Mouse (Mus musculus) heart, embryonic 15.5 days (tissue): ENCODE measurements around the gene Socs5. TPM values are rescaled to one million over a fixed set of nuclear protein-coding genes. Genes with fewer than 3 reads are reported as not detected.

ENCODE experiments used
- ATAC-seq: fragments of 200-750 bp; cut with Nextera tagmentation; replicated peaks from 2 replicates; pipeline ENCODE4 v1.8.0; 2017; ENCODE audit warnings: low read depth, moderate TSS enrichment; ENCODE audit not compliant: insufficient number of reproducible peaks, insufficient read depth, low FRiP score
- H3K27ac ChIP-seq: fragments of 300-500 bp; sonication (generic); 2 replicates; pipeline ENCODE4 v1.5.1; 2015; ENCODE audit warnings: mild to moderate bottlenecking, inconsistent platforms
- H3K27me3 ChIP-seq: fragments of 300-500 bp; sonication (generic); 2 replicates; pipeline ENCODE4 v1.6.1; 2015; ENCODE audit warnings: inconsistent platforms
- H3K36me3 ChIP-seq: fragments of 300-500 bp; sonication (generic); 2 replicates; pipeline ENCODE4 v1.6.1; 2015; ENCODE audit warnings: mild to moderate bottlenecking, inconsistent platforms
- H3K4me1 ChIP-seq: fragments of 300-500 bp; sonication (generic); replicated peaks from 2 replicates; pipeline ENCODE4 v1.6.1; 2015; ENCODE audit warnings: inconsistent platforms
- H3K4me2 ChIP-seq: fragments of 300-500 bp; sonication (generic); 2 replicates; pipeline ENCODE4 v1.6.1; 2015; ENCODE audit warnings: inconsistent platforms, mild to moderate bottlenecking, moderate library complexity
- H3K4me3 ChIP-seq: fragments of 300-500 bp; sonication (generic); 2 replicates; pipeline ENCODE4 v1.5.1; 2015; ENCODE audit warnings: mild to moderate bottlenecking, inconsistent platforms
- H3K9ac ChIP-seq: fragments of 300-500 bp; sonication (generic); 2 replicates; pipeline ENCODE4 v1.6.1; 2015; ENCODE audit warnings: mild to moderate bottlenecking, inconsistent platforms
- H3K9me3 ChIP-seq: fragments of 300-500 bp; sonication (generic); replicated peaks from 2 replicates; pipeline ENCODE4 v1.6.1; 2016; ENCODE audit warnings: inconsistent platforms
- WGBS: fragments of 180-500 bp; shearing (Covaris S2); methylation state at CpG from one replicate; pipeline ENCODE4 v1.1.7; 2015; ENCODE audit warnings: mixed read lengths; 5-methylcytosine and 5-hydroxymethylcytosine counted together
- microRNA-seq: library from miRNA; unstranded; fragments of <30 nt; microRNA quantifications from one replicate; pipeline ENCODE4, GENCODE M21; 2016
- polyA plus RNA-seq: library from polyadenylated mRNA; unstranded; fragments of >200 nt; fragmentation: Nextera tagmentation; extraction: Ambion mirVana; gene quantifications from 2 replicates; pipeline ENCODE4 v1.2.1, GENCODE M21; 2015

Socs5 gene
- polyA plus RNA-seq, 1 experiment from 2014 or later = 10.5 TPM

GRCm38 (mm10) chr17:87187005-87187404 lies 79.5 kb downstream of the Socs5 start:
- Histone ChIP-seq H3K27me3 (no peaks in the 10 kb centered on the region), H3K36me3 (no peaks in the 10 kb centered on the region), H3K4me2 (no peak overlapping the region), H3K4me3 (no peak overlapping the region), H3K9ac (no peak overlapping the region), H3K9me3 (no peaks in the 10 kb centered on the region), H3K4me1 (peaks cover 19% of the 10 kb centered on the region), H3K27ac (no peak overlapping the region)
- no peak for ATAC-seq
- WGBS = 47% methylated on average over 17 of the region's 17 CpGs

Small RNAs within 50 kb of the gene (microRNA-seq; reads per million reads assigned to microRNA genes)
- not detected for gene Gm22346

Other genes starting within 250 kb of the Socs5 start
- gene Tmem247, start 190.3 kb upstream of the Socs5 start, polyA plus RNA-seq = not detected in 2 replicates
- gene Atp6v1e2, start 159.8 kb upstream of the Socs5 start, polyA plus RNA-seq = 0.13 TPM in 1 of 2 replicates, not detected in the other
- gene Rhoq, start 144.6 kb upstream of the Socs5 start, polyA plus RNA-seq = 19.8 and 20.9 TPM in 2 replicates
- 15.1 and 15.4 TPM in 2 replicates for gene Pigf, start 82.3 kb upstream of the Socs5 start, polyA plus RNA-seq
- gene Cript, start 82.1 kb upstream of the Socs5 start, polyA plus RNA-seq = 101 and 109 TPM in 2 replicates
- gene Mcfd2, start 158.3 kb downstream of the Socs5 start, polyA plus RNA-seq = 77.6 and 88.6 TPM in 2 replicates
- gene Ttc7, start 175.2 kb downstream of the Socs5 start, polyA plus RNA-seq = 2.8 and 7.1 TPM in 2 replicates